ENCODE assay signal across 7 mouse cellular contexts in the genomic region with DNA sequence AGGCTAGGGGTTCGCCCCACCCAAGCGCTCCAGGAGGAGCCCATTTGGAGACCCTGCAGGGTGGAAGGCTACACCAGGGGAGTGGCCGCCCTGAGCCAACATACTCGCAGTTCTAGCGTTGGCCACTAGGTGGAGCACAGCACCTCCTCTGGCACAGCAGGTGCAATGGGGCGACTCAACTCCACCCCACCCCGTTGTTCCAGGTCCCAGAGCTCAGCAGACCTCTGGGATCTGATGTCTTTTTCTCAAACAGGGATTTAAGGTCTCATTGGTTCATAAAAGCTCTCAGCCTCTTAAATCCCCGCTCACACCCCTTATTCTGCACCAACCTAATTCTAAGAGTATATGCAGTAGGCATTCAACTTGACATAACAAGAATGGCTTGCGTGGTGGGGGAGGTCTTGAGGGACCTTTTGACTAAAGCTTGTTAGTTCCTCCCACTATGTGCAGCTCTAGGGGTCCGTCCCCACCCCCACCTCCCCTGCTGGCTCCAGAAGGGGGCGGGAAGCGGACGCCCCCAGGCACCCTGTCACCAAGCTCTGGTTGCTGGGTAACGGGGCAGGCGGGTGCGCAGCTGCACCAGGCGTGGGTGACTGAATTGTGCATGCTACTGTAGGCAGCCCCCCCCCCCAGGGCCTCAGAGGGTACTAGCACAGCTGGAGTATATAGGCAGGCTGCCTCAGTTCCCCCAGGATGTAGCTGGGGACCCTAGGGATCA. TPM values are rescaled to one million over a fixed set of nuclear protein-coding genes. Genes with fewer than 3 reads are reported as not detected.
DNase-seq lines count a peak whose midpoint lies in the region; ATAC-seq and TF ChIP-seq lines count a peak whose summit lies in the region.

No protein-coding gene starts in this region.

- ATAC-seq in hindbrain, postnatal 0 days, result peak; percentile 50
- peak; percentile 64 for ATAC-seq in midbrain, embryonic 12.5 days (ENCODE audit: low FRiP score, low read depth)

- no peak overlapping the region for H3K4me3 ChIP-seq in hindbrain, postnatal 0 days (ENCODE audit: low read length)
- H3K4me3 ChIP-seq in midbrain, embryonic 12.5 days, result peak overlapping the region; percentile 12; the same call in 1 of the 2 replicates
- H3K4me3 ChIP-seq in small intestine, adult 2 months (ENCODE audit: low read depth, low read length), result no peak overlapping the region

- peak overlapping the region; percentile 46 for H3K27ac ChIP-seq in hindbrain, postnatal 0 days
- H3K27ac ChIP-seq in midbrain, embryonic 12.5 days (replicated peaks), result peak overlapping the region; percentile 74
- H3K27ac ChIP-seq in small intestine, adult 2 months (ENCODE audit: insufficient read depth, low read depth, low read length), result no peak overlapping the region

- peak; percentile 98 for TF ChIP-seq CTCF in hindbrain, postnatal 0 days (IDR thresholded peaks at IDR 0.05; ENCODE audit: low read depth)
- TF ChIP-seq CTCF in small intestine, adult 2 months (IDR thresholded peaks at IDR 0.05; ENCODE audit: extremely low read depth, insufficient read length, insufficient replicate concordance, low read depth, low read length), result peak; percentile 96

- intact Hi-C loops in left cerebral cortex, postnatal 14 days (cut with DNase I), result no loop called here

- no peak for TF ChIP-seq POLR2A in small intestine, adult 2 months (IDR thresholded peaks at IDR 0.05; ENCODE audit: low read depth, low read length)

- peak; percentile 75 for DNase-seq in adipocyte (ENCODE audit: low spot score)
- peak; percentile 92 to 96 for DNase-seq in cerebellum, postnatal 25 days
- peak; percentile 87 to 91 for DNase-seq in frontal cortex, postnatal 25 days (ENCODE audit: low spot score in 2 of 2)
- peak; percentile 87 for DNase-seq in hindbrain, postnatal 0 days (ENCODE audit: low spot score)
- DNase-seq in left cerebral cortex, postnatal 14 days (ENCODE audit: low spot score in 2 of 2), result peak; percentile 92 to 94

- peaks cover 14% of the 10 kb centered on the region for H3K4me1 ChIP-seq in hindbrain, postnatal 0 days (ENCODE audit: insufficient read depth, low read length)
- peaks cover 47% of the 10 kb centered on the region for H3K4me1 ChIP-seq in midbrain, embryonic 12.5 days
- peaks cover 18% of the 10 kb centered on the region for H3K4me1 ChIP-seq in small intestine, adult 2 months (ENCODE audit: control insufficient read depth, insufficient read depth, insufficient read length, low read length)

- H3K9me3 ChIP-seq in hindbrain, postnatal 0 days (ENCODE audit: low read length), result no peaks in the 10 kb centered on the region
- H3K9me3 ChIP-seq in midbrain, embryonic 12.5 days, result no peaks in the 10 kb centered on the region

- WGBS in hindbrain, postnatal 0 days, result 12% methylated on average over 17 of the region's 17 CpGs
- WGBS in midbrain, embryonic 12.5 days, result 10% methylated on average over 17 of the region's 17 CpGs
- 39% methylated on average over 17 of the region's 17 CpGs for WGBS in small intestine, adult 2 months

- peaks cover 6% of the 10 kb centered on the region; the same call in 1 of the 2 replicates for H3K36me3 ChIP-seq in hindbrain, postnatal 0 days (ENCODE audit: insufficient read depth, low read length)
- H3K36me3 ChIP-seq in midbrain, embryonic 12.5 days, result no peaks in the 10 kb centered on the region
- H3K36me3 ChIP-seq in small intestine, adult 2 months (ENCODE audit: control insufficient read depth, insufficient read depth, low read length), result no peaks in the 10 kb centered on the region

- no peak overlapping the region for H3K9ac ChIP-seq in hindbrain, postnatal 0 days (replicated peaks; ENCODE audit: low read length)
- no peak overlapping the region for H3K9ac ChIP-seq in midbrain, embryonic 12.5 days (replicated peaks)

- peak overlapping the region; percentile 42; the same call in 1 of the 2 replicates for H3K4me2 ChIP-seq in hindbrain, postnatal 0 days (ENCODE audit: low read depth, low read length)
- peak overlapping the region; percentile 38 for H3K4me2 ChIP-seq in midbrain, embryonic 12.5 days (replicated peaks)

- H3K27me3 ChIP-seq in hindbrain, postnatal 0 days (ENCODE audit: insufficient read depth, low read length), result no peaks in the 10 kb centered on the region
- H3K27me3 ChIP-seq in midbrain, embryonic 12.5 days, result no peaks in the 10 kb centered on the region
- H3K27me3 ChIP-seq in small intestine, adult 2 months (ENCODE audit: control insufficient read depth, insufficient read depth, low read length), result no peaks in the 10 kb centered on the region

RNA-seq across cellular contexts. Expression of gene Rexo1, which starts 5.2 kb away (rescaled TPM):
- 47.2 and 51.0 TPM in 2 replicates for total RNA-seq in hindbrain, postnatal 0 days (2014; rRNA removed)
- 25.1 and 27.6 TPM in 2 replicates for polyA plus RNA-seq in hindbrain, postnatal 0 days (2015; fragmentation: Nextera tagmentation; extraction: Ambion mirVana)
- 10 to 100 TPM; 44.5 to 46.3 TPM for total RNA-seq in left cerebral cortex, postnatal 14 days (2021)
- polyA plus RNA-seq in midbrain, embryonic 12.5 days (2016; fragmentation: Nextera tagmentation; extraction: Ambion mirVana), result 36.5 and 37.3 TPM in 2 replicates
- 33.1 and 63.7 TPM in 2 replicates for polyA plus RNA-seq in small intestine, adult 2 months (2012; rRNA removed)

RNA-seq across cellular contexts. Expression of gene Klf16, which starts 10.6 kb away (rescaled TPM):
- total RNA-seq in hindbrain, postnatal 0 days (2014; rRNA removed), result 16.6 and 17.0 TPM in 2 replicates
- 8.2 and 8.6 TPM in 2 replicates for polyA plus RNA-seq in hindbrain, postnatal 0 days (2015; fragmentation: Nextera tagmentation; extraction: Ambion mirVana)
- 10 to 100 TPM; 46.7 to 48.0 TPM for total RNA-seq in left cerebral cortex, postnatal 14 days (2021)
- polyA plus RNA-seq in midbrain, embryonic 12.5 days (2016; fragmentation: Nextera tagmentation; extraction: Ambion mirVana), result 6.1 and 6.2 TPM in 2 replicates
- 18.4 and 33.2 TPM in 2 replicates for polyA plus RNA-seq in small intestine, adult 2 months (2012; rRNA removed)

RNA-seq across cellular contexts. Expression of gene Abhd17a, which starts 23.6 kb away (rescaled TPM):
- total RNA-seq in hindbrain, postnatal 0 days (2014; rRNA removed), result 389 and 721 TPM in 2 replicates
- polyA plus RNA-seq in hindbrain, postnatal 0 days (2015; fragmentation: Nextera tagmentation; extraction: Ambion mirVana), result 159 and 171 TPM in 2 replicates
- total RNA-seq in left cerebral cortex, postnatal 14 days (2021), result 100 to 1,000 TPM; 212 to 220 TPM
- polyA plus RNA-seq in midbrain, embryonic 12.5 days (2016; fragmentation: Nextera tagmentation; extraction: Ambion mirVana), result 104 and 105 TPM in 2 replicates
- polyA plus RNA-seq in small intestine, adult 2 months (2012; rRNA removed), result 381 and 644 TPM in 2 replicates

RNA-seq across cellular contexts. Expression of gene Atp8b3, which starts 27.6 kb away (rescaled TPM):
- 0.61 and 1.1 TPM in 2 replicates for total RNA-seq in hindbrain, postnatal 0 days (2014; rRNA removed)
- polyA plus RNA-seq in hindbrain, postnatal 0 days (2015; fragmentation: Nextera tagmentation; extraction: Ambion mirVana), result 0.96 and 1.2 TPM in 2 replicates
- total RNA-seq in left cerebral cortex, postnatal 14 days (2021), result under 1 TPM; 0.15 TPM
- polyA plus RNA-seq in midbrain, embryonic 12.5 days (2016; fragmentation: Nextera tagmentation; extraction: Ambion mirVana), result 0.78 and 0.97 TPM in 2 replicates
- polyA plus RNA-seq in small intestine, adult 2 months (2012; rRNA removed), result not detected in 2 replicates

RNA-seq across cellular contexts. Expression of gene Scamp4, which starts 36.1 kb away (rescaled TPM):
- 39.5 and 43.2 TPM in 2 replicates for total RNA-seq in hindbrain, postnatal 0 days (2014; rRNA removed)
- 68.3 and 69.1 TPM in 2 replicates for polyA plus RNA-seq in hindbrain, postnatal 0 days (2015; fragmentation: Nextera tagmentation; extraction: Ambion mirVana)
- 10 to 100 TPM; 35.8 to 39.3 TPM for total RNA-seq in left cerebral cortex, postnatal 14 days (2021)
- polyA plus RNA-seq in midbrain, embryonic 12.5 days (2016; fragmentation: Nextera tagmentation; extraction: Ambion mirVana), result 63.1 and 68.4 TPM in 2 replicates
- polyA plus RNA-seq in small intestine, adult 2 months (2012; rRNA removed), result 84.0 and 130 TPM in 2 replicates
